Mouse (Mus musculus) lung, postnatal 0 days (tissue): Measurements from ENCODE around the gene Ufc1.

ENCODE experiments used
- CTCF ChIP-seq: IDR thresholded peaks from 2 replicates; pipeline ENCODE4 v1.5.1; 2016; ENCODE audit warnings: antibody characterized with exemption, mild to moderate bottlenecking
- EP300 ChIP-seq: IDR thresholded peaks from 2 replicates; pipeline ENCODE4 v1.6.1; 2016; ENCODE audit warnings: antibody characterized with exemption, mild to moderate bottlenecking, control low read depth

GRCm38 (mm10) chr1:171282086-171282805, 12.6 kb downstream of the Ufc1 start:
- TF ChIP-seq EP300 (no peak), CTCF (no peak)
